Mouse (Mus musculus) E14TG2a.4 (cell line): Measurements from ENCODE around the gene Gipc3.

ENCODE experiments used
- H3K27me3 ChIP-seq: 2 replicates; pipeline ENCODE4 v1.6.1; 2014; ENCODE audit warnings: low read length, control low read depth; ENCODE audit not compliant: insufficient read depth
- H3K36me3 ChIP-seq: 2 replicates; pipeline ENCODE4 v1.6.1; 2014; ENCODE audit warnings: low read length, control low read depth; ENCODE audit not compliant: insufficient read depth
- H3K4me1 ChIP-seq: replicated peaks from 2 replicates; pipeline ENCODE4 v1.6.1; 2014; ENCODE audit warnings: low read depth, low read length, control low read depth
- H3K4me3 ChIP-seq: replicated peaks from 2 replicates; pipeline ENCODE4 v1.5.1; 2014; ENCODE audit warnings: mild to moderate bottlenecking, low read length
- H3K9me3 ChIP-seq: 2 replicates; pipeline ENCODE4 v1.6.1; 2014; ENCODE audit warnings: low read length, control low read depth
- CTCF ChIP-seq: conservative IDR thresholded peaks from 2 replicates; pipeline ENCODE4 v1.5.1; 2014; ENCODE audit warnings: low read length
- NANOG ChIP-seq: IDR thresholded peaks from 2 replicates; pipeline ENCODE4 v1.6.1; 2014; ENCODE audit warnings: borderline replicate concordance, low read length, mixed read lengths
- POU5F1 ChIP-seq: IDR thresholded peaks from 2 replicates; pipeline ENCODE4 v1.6.1; 2014; ENCODE audit warnings: low read length, borderline replicate concordance

Gene Gipc3

DNA sequence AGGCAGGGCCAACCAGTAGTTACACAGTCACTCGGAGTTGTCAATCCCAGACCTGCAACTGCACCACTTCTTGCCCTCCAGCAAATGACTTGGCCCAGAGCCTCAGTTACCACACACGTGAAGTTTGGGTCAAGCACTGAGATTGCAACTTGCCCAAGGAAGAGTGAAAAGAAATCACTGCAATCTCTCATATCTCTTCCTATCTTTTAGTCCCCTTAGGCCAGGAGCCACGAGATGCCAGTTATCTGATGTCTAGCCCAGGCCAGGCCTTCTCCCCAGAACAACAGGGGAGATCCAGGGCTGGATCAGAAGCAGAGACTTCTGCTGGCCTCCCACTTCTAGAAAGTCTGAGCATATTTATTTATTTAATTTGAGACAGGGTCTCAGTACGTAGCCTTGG lies 12.5 kb upstream of the Gipc3 start:
- Histone ChIP-seq H3K27me3 (no peaks in the 10 kb centered on the region), H3K4me3 (peak overlapping the region; percentile 93; the same call in 1 of the 2 replicates), H3K9me3 (no peaks in the 10 kb centered on the region), H3K36me3 (peaks cover 21% of the 10 kb centered on the region), H3K4me1 (peaks cover 91% of the 10 kb centered on the region)
- TF ChIP-seq CTCF (no peak), NANOG (no peak), POU5F1 (no peak)

DNA sequence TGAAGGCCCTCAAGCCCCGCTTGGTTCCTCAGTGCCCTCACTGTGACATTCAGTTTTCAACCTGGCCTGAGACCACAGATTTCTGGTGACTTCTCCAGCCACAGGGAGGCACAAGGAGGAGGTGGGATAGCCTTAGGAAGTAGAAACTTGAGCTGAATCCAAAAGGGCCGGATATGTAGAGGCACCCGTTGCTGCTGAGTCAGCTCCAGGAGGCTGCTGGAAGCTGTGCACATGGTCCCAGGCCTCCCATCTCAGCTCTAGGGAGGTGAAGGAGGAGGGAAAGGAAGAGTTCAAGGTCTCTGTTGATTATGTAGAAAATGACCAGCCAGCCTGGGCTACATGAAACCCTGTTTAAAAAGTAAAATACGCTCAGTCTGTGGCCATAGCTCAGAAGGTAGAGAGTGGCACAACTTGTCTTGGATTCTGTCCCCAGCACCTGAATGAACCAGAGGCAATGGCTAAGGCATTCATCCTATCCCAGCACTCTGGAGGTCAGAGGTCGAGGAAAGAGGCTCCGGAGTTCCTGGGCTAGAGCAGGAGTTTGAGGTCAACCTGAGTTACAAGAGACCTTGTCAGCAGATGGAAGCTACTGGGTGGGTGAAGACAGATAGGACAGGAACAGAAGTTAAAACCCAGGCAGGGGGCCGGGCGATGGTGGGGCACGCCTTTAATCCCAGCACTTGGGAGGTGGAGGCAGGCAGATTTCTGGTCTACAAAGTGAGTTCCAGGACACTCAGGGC lies 11.8 kb upstream of the Gipc3 start:
- Histone ChIP-seq H3K27me3 (no peaks in the 10 kb centered on the region), H3K4me1 (peaks cover 85% of the 10 kb centered on the region), H3K4me3 (peak overlapping the region; percentile 50), H3K36me3 (peaks cover 15% of the 10 kb centered on the region), H3K9me3 (no peaks in the 10 kb centered on the region)
- TF ChIP-seq CTCF (no peak), POU5F1 (no peak), NANOG (no peak)

DNA sequence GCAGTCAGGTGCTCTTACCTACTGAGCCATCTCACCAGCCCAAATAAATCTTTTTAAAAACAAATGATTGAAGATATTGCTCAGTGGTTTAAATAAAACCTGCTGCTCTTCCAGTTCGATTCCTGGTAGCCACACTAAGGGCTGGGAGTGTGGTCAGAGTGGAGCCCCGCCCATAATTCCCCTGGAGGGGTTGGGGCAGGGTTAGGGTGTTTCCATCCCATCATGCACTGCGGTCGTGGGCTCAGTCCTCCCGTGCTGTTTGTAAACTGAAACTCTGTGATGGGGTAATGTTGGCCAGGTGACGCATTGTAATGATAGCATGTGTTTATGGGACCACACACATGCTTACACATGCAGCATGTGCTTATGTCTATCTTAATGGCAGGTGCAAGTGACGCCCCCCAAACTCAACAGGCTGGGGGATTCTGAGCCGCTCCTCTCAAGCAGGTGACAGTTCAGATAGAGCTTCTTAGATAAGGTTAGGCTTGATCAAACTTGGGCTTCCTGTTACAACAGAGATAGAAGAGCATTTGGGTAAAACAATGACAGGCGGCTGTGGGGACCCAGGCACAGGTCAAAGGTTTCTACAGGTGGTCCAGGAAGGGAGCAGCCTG lies 8.7 kb upstream of the Gipc3 start:
- Histone ChIP-seq H3K36me3 (peaks cover 18% of the 10 kb centered on the region), H3K9me3 (no peaks in the 10 kb centered on the region), H3K4me1 (peaks cover 90% of the 10 kb centered on the region), H3K27me3 (no peaks in the 10 kb centered on the region), H3K4me3 (peak overlapping the region; percentile 97)
- TF ChIP-seq NANOG (no peak), POU5F1 (no peak), CTCF (no peak)

DNA sequence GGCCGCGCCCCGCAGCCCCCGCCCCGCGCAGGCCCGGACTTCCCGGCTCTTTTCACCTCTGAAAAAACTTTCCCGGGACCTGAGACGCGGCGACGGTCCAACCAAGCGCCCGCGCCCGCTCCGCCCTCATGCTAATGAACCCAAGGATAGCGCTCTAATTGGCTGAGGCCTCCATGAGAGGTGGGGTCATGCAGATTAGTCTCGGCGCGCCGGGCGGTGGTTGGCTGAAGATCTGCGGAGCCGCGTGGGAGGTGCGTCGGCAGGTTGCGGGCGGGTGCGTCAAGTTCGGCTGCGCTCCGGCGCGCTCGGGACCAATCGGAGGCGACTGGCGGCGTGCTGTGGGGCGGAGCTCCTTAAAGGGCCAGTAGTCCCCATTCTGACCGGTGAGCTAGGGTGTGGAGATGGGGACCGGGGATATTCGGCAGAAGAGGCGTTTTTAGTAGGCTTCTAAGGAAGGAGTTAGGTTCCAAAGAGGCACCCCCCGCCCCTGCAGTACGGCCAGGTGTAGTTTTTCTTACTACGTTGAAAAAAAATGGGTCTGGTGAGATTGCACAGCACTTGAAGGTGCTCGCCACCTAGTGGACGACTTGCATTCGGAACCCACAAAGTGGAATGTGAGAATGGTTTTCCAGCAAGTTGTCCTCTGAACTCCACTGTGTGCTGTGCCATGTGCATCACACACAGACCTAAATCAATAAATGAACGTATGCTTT lies 7.4 kb upstream of the Gipc3 start, which contains the start of gene Hmg20b:
Hmg20b (minus strand) TSS at position 130 of the 713 bp plus-strand sequence.
- H3K9me3 ChIP-seq, result no peaks in the 10 kb centered on the region
- TF ChIP-seq CTCF (peak; percentile 90), NANOG (no peak), POU5F1 (no peak)
- peaks cover 3% of the 10 kb centered on the region for H3K27me3 ChIP-seq
- peaks cover 88% of the 10 kb centered on the region for H3K4me1 ChIP-seq
- peaks cover 24% of the 10 kb centered on the region for H3K36me3 ChIP-seq
- peak within 1 kb of the TSS; percentile 97 for H3K4me3 ChIP-seq

DNA sequence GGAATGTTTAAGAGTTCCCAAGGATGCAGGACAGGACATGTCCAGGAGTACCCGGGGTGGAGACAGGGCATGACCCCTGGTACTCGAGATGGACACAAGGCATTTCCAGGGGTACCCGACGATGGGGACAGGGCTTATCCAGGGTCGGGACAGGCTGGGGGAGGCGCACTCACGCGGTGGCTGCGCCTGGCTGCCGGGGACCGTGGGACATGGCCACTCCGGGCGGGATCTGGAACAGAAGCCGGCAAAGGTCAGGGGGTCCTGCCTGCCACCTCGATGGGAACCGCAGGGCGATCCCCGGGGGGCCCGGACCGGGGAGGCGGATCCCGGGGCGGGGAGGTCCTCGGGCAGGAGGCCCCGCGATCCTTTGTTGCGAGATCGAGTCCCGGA lies 6.9 kb upstream of the Gipc3 start:
- Histone ChIP-seq H3K36me3 (peaks cover 29% of the 10 kb centered on the region), H3K27me3 (peaks cover 7% of the 10 kb centered on the region), H3K9me3 (no peaks in the 10 kb centered on the region), H3K4me3 (peak overlapping the region; percentile 97), H3K4me1 (peaks cover 89% of the 10 kb centered on the region)
- TF ChIP-seq CTCF (no peak), POU5F1 (no peak), NANOG (no peak)

DNA sequence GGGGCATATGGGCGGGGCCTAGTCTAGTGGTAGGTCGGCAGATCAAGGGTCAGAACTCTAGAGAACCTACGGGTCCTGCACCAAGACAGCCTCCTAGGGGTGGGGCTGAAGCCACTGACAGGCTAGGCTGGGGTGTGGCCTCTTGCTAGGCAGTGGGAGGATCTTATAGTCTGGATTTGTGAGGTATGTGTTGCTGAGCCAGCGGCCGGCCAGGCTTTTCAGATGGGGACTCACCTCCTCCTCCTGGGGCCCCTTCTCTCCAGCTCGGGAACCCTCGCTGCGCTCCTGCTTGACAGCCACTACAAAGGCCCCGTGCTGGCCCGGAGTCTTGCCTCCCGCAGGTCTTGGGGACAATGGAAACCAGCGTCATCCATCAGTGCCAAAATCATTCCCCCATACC lies 6.1 kb upstream of the Gipc3 start:
- Histone ChIP-seq H3K4me3 (peak overlapping the region; percentile 97), H3K27me3 (peaks cover 14% of the 10 kb centered on the region), H3K36me3 (peaks cover 29% of the 10 kb centered on the region), H3K4me1 (peaks cover 85% of the 10 kb centered on the region), H3K9me3 (no peaks in the 10 kb centered on the region)
- TF ChIP-seq NANOG (no peak), CTCF (no peak; the same call in 1 of the 2 replicates), POU5F1 (no peak)

DNA sequence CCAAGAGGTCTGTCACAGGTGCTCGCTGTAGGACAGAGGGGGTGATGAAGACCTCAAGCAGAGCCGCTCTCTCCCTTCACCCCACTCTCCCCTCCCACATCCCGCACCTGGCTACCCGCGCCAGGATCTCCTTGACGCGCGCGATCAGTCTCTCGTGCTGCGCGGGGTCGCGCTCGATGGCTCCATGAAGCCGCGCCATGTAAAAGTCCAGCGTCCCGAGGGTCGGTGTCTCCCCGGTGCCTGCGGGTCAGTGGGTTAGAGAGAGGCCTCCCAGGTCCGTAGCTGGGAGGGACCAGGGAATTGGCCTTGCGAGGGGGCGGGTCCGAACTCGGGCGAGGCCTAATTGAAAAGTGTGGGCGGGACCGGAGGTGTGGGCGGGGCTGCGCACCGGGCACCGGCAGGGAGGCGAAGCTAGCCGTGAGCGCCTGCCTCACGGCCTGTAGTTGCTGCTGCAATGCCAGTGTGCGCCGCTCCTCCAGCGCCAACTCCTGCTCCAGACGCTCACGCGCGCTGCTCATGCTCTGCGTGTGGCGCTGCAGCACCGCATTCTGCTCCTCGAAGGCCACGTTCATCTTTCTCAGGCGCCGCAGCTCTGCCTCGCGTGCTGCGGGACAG lies 3.5 kb upstream of the Gipc3 start:
- Histone ChIP-seq H3K36me3 (peaks cover 29% of the 10 kb centered on the region), H3K4me1 (peaks cover 78% of the 10 kb centered on the region), H3K9me3 (no peaks in the 10 kb centered on the region), H3K4me3 (peak overlapping the region; percentile 76), H3K27me3 (peaks cover 37% of the 10 kb centered on the region)
- TF ChIP-seq NANOG (no peak), CTCF (no peak), POU5F1 (no peak)

DNA sequence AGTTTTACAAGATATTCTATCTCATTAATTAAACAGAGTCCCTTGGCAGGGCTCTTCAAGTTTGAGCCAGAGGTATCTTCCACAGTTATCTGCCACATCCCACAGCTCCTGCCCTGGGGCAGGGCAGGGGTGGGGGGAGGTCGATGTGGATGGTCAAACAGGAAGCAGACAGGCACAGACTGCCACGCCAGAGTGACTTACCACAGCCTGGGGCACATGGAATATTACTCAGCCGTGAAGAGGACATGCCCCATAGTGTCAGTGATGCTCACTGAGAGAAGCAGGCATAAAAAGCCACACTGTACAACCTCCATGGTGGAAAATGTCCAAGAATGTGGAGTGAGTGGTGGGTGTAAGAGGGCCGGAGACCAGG lies 2.1 kb upstream of the Gipc3 start:
- no peak overlapping the region for H3K4me3 ChIP-seq
- peaks cover 84% of the 10 kb centered on the region for H3K4me1 ChIP-seq
- H3K27me3 ChIP-seq, result peaks cover 37% of the 10 kb centered on the region
- H3K9me3 ChIP-seq, result no peaks in the 10 kb centered on the region
- TF ChIP-seq NANOG (no peak), POU5F1 (no peak), CTCF (no peak)
- peaks cover 29% of the 10 kb centered on the region for H3K36me3 ChIP-seq
